Mouse (Mus musculus): Measurements from ENCODE around the gene Tsc22d1. TPM values are rescaled to one million over a fixed set of nuclear protein-coding genes. Genes with fewer than 3 reads are reported as not detected.

The Tsc22d1 gene
- total RNA-seq, 4 experiments from 2014 or later: 102 to 145 (median 124) TPM

DNA sequence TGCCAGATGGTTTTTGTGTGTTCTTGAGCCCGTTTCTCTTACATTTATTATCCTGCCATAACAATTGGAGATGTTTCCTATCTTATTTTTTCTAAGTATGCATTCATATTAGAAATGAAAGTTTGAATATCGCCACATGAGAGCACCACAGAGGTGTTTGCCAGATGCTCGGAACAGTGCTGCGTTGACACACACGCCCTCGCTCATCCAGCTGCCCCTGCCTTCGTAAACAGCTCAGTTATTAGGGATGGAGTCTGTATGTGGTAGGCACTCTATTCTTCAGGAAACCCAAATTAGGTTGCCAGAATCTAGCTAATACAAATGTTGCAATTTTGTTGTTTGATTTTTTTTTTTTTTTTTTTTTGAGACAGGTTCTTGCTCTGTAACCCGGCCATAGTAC is 18.1 kb downstream of the Tsc22d1 start:
- DNase-seq (ENCODE audit: low spot score in 2 of 2): no peak

DNA sequence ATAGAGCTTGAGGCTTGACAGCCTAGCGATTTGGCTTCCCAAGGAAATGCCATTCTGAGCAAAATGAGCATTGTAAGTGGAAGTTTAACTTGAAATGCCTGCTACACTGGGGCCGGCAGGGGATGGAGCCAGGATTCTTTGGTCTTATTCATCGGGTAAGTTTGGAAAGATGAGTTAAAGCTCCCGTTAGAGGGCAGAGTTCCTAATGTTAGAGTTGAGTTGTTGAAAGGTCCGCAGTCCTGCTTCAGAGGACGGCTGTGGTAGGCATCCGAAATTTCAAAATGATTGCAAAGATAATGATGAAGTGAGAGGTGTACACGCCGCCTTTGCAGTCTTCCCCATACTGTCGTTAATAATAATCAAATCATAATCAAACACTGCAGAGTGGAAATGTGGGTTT is 27.4 kb downstream of the Tsc22d1 start:
- no peak for DNase-seq (ENCODE audit: low spot score in 2 of 2)

DNA sequence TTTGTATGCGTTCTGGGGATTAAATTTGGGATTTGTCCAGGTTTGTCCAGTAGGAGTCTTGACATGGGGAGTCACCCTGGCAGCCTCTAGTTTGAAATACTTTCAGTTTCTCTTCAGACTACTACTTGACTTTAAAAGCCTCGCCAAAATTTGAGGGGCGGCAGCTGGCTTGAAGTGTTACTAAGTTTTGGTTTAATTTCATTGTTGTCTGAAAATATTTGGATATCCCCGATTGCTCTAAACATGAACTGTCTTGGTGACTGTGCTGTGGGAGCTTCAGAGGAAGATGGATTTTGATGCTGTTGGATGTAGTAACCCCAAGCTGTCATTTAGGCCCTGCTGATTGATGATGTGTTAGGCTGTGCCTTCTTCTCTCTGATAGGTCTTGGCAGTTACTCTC is 34.2 kb downstream of the Tsc22d1 start:
- DNase-seq (ENCODE audit: low spot score in 2 of 2): no peak

DNA sequence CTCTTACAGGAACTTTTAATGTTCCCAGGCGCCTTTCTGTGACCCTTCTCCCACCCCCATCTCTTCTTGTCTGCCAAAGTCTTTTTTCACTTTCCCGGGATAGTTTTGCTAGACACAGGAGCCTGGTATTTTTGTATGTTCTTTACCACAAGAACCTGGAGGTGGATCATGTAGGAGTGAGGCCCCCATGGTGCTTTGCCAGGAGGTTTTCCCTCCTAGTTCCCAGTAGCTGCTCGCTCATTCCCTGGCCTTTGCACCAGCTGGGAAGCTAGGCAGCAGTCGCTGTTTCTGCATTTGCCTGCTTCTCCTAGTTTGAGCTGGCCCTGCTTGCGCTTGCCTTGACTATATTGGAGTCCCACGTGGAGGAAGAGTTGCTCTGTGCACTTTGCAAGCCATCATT is 36.2 kb downstream of the Tsc22d1 start:
- DNase-seq (ENCODE audit: low spot score in 2 of 2): no peak

DNA sequence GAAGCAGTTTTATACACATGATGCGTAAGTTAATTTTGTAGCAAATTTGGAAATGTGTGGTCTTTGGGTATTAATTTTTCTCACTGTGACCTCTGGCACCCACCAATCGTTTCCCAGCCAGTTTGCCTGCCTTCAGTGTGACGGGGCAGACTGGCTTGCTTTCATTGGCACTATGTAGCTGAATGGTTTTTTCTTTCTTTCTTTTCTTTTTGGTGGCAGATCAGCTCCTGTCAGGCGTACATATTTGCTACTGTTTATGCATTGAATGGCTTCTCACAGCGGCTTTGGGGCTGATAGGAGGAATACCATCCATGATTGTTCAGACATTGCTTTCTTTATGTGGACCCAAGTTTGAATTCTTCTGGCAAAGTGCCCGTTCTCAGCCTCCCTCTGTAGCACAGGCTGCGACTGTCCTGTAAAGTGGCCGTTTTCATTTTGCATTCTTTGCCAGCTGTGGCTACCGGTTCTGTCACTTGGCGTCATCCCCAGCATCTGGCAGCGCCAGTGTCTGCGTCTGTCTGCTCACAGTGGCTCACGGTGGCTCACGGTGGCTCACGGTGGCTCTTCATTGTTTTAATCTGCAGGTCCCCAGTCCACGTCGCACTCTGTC is 38.1 kb downstream of the Tsc22d1 start:
- DNase-seq (ENCODE audit: low spot score in 2 of 2): no peak

DNA sequence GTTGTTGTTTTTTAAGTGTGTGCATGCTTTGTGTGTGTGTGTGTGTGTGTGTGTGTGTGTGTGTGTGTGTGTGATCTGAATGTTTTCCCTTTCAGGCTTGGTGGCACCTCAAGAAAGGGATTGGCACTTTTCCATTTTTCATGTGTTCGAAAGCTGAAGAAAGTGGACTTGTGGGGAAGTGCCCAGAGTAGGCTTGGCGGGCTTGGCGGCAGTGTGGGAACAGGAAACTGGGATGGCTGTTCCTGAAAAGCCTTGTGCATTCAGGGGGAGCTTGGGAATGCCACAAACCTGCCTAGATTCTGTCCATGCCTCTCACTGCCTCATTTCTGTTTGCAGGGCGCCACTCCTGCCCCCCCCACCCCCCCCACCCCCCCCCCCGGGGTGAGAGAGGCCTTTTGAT is 39.9 kb downstream of the Tsc22d1 start:
- no peak for DNase-seq (ENCODE audit: low spot score in 2 of 2)

DNA sequence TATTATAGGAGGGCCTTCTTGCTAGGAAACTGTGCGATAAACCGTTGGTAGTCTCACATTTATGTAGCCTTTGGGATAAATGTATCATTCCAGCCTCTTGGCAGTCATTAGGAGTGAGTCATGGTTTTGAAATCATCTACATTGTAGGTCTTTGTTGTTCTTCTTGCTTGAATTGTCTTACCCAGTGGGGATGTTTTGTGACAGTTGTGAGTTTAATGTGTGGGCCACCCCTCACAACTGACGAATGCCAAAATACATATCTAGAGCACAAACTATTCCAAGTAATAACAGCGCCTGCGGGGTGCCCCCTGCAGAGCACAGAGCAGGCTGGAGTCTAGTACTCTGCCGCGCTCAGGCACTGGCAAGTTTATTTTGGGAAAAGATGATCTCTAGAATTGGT is 40.4 kb downstream of the Tsc22d1 start:
- no peak for DNase-seq (ENCODE audit: low spot score in 2 of 2)

DNA sequence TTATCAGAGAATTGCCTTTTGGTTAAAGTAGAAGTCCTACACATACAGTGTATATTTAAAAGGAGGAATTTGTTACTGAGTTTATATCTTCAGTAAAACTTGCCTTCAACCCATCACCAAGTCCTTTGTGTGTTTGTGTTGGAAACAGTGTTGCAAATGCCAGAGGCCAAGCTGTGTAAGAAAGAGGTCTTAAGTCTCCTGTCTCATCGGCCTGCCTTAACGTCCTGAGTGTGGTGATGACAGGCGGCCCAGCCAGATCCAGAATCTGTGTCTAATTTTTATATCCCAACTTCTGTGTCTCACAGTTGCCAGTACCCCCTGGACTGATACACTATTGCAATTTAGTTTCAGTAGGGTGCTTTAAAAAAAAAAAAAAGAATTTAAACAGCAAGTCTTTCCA is 42.9 kb downstream of the Tsc22d1 start:
- DNase-seq (ENCODE audit: low spot score in 2 of 2): no peak

DNA sequence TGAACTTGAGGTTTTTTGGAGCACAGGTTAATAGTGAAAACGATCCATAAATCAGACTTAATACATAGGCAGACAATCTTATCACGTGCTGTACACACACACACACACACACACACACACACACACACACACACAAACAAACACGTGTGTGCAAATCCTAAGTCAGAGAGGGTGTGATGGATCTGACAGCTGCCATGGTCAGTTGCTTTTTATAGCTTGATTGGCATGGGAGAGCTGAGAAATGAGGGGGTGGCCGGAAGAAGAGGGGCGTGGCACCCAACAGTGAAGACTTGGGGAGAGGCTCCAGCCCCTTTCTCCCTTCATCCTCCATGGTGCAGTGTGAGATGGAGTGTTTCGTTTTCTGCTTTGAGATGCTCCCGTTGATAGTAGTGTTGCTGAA is 45.4 kb downstream of the Tsc22d1 start:
- DNase-seq (ENCODE audit: low spot score in 2 of 2): peak in 1 of 2 experiments; percentile 24

DNA sequence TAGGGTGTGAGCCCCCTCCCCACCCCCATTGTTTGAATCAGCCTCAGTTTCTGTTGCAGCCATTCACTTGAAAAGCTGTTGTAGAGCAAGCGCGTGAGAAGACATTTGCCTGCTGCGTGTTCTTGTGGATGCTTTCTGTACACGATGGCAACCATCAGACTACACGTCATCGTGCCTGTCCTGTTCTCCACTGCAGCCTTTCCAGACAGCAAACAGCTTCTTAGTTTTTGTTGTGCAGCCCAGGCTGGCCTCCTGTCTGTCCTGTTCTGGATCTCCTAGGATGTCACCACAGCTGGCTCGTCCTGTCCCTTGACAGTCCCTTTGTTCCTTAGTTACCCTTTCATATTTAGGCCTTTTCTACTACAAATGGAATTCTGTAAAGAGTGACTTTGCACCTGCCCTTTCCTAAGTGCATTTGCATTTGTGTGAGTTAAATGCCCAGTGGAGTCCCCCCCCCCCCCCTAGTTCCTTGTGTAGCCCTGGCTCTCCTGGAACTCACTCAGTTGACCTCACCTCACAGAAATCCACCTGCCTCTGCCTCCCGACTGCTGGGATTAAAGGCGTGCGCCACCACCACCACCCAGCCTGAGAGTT is 46.5 kb downstream of the Tsc22d1 start:
- DNase-seq (ENCODE audit: low spot score in 2 of 2): no peak

DNA sequence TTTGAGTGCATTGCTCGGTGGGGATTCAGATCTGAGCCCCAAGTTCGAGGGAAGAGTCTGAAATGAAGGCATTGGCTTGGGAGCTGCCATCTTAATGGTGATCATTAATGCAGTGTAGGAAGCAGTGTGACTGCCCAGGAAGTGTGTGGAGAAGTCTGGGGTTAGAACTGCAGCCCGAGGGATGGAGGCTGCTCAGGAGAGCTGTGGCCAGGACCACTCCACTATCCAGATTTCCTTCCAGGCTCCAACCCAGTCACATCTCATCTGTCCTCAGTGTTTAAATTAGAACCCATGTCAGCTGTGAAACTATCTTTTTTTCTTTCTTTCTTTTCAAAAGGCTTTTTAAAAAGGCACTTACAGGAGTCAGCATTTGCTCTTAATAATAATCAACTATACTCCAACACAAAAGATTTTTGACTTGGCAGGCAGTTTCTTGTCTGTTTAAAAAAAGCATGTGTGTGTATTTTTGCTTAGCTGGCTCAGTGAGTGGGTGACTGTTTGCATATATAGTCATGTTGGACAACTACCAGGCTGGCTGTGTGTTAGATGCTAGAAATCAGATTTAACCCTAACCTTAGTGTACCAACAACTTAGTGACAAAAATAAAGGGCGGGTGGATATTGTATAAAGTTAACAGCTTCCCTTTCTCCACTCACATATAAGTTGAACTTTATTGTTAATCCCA is 48.8 kb downstream of the Tsc22d1 start:
- DNase-seq (ENCODE audit: low spot score in 2 of 2): no peak

DNA sequence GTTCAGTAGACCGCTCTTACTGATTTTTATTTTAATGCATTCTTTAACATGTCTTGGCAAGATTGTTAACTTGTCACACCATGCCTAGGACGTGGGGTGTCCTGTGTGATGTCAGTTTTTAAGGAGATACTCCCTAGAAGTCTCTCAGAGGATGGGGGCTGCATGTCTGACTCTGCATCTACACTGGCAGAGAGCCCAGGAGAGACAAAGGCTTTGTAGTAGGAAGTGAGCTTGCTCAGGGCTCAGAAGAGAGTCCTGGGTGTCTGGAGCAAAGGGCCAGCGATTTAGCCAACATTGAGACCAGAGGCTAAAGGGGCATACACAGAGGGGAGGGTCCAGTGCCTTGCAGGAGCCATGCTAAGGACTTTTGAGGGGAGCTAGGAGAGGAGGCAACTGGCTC is 50.2 kb downstream of the Tsc22d1 start:
- no peak for DNase-seq (ENCODE audit: low spot score in 2 of 2)

DNA sequence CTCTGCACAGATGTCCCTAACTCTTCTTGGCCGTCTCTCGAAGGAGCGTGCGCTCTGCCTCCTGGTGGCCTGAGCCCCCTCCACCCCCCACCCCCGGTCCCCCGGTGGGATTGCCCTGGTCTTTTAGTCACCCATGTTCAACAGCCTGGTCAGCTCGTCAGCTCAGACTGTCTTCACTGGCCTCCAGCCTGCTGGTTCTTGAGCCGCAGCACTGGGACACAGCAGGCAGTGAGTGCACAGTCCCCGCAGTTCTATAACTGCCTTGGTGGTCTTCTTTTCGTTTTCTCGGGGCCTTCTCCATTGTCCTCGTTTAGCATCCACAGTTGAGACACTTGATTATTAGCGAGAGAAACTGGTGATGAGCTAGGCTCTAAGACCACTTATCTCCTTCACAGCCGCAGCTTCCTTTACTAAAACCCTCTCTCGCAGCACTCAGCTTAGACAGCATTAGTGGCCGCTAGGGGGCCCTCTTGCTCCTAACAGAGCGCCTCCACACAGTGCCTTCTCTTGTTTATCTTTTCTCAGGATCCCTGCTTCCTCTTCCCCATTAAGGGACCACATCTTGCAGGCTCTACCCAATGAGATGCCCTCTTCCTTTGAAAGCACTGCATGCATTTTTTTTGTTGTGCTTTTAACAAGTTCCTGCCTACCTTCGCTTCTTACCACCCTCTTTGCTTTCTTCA is 52.0 kb downstream of the Tsc22d1 start:
- peak; percentile 38 to 52 for DNase-seq (ENCODE audit: low spot score in 2 of 2)

DNA sequence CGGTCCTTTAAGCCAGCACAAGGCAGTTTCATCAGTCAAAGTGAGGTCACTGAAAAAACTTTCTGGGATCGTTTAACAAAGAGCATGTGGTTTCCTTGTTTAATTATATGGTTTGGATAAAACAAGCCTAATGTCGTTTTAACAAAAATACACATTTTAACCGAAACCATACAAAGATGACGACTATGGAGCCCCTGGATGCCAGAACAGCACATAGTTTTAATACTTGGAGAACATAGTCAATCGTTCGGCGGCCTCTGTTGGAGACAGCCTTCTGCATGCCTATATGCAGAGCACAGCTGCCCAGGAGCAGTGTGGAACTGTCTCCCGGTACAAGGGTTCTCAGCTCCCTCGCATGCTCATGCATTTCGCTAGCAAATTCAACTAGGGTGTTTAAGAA is 53.2 kb downstream of the Tsc22d1 start:
- no peak for DNase-seq (ENCODE audit: low spot score in 2 of 2)

DNA sequence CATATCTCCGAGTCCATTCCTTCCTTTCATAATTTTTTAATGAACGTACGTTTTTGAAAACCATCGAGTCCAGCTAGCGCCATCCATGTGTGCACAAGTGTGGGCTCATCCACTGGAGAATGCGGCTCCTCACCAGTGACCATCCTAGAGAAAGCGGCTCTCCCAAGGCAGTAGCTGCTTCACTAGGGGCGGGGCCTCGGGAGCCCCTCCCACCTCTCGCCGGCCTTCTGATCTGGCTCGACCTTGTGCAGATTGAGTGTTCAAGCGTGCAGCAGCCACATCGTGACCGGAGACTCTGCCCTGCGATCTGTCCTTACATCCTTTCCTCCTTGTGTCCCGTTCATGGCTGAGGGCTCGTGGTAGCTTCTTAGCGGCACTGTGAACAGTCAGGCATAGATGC is 56.5 kb downstream of the Tsc22d1 start:
- no peak for DNase-seq (ENCODE audit: low spot score in 2 of 2)

DNA sequence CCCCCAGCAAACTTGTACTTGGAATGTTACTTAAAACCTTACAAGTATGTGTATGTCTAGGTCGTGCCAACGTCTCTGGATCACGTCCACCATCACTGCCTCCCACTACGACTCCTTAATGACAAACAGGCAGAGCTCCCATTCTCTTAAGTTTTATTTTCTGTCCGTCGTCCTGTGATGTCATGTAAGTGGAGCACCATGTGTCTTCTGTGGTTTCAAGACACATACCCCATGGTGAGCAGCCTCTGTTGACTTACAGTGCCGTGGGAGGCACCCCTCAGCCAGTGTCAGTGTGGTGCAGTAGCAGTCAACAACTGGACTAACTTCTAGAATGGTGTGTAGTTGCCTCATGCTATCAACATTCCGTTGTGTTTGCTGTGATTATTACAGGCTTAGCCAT is 57.7 kb downstream of the Tsc22d1 start:
- DNase-seq (ENCODE audit: low spot score in 2 of 2): no peak

DNA sequence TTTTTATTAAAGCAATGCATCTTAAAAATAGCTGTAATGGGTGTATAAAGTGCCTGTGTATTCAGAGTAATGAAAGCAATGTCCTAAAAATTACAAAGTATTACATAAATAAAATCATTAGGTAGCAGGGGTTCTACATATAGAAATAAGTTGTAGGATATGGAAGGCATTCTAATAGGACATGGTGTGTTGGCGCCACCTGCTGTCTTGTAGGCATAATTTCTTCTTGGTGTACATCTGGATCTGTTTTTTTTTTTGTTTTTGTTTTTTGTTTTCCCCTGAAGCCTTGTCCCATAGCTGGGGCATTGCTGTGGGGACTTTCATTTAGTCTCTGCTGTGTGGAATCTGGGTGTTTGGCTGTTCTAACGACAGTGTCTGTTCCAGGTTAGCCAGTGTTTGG is 58.6 kb downstream of the Tsc22d1 start:
- DNase-seq (ENCODE audit: low spot score in 2 of 2): peak in 1 of 2 experiments; percentile 34

DNA sequence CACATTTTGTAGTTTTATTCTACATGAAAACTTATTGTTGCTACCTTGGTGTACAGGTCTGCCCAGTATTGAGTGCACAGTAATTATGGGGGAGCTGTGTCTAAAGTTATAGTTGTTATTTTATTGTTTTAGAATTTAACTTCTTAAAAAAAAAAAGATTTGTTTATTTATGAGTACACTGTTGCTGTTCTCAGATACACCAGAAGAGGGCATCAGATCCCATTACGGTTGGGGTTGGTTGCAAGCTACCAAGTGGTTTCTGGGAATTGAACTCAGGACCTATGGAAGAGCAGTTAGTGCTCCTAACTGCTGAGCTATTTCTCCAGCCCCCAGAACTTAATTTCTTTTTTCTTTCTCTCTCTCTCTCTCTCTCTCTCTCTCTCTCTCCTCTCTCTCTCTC is 59.4 kb downstream of the Tsc22d1 start:
- DNase-seq (ENCODE audit: low spot score in 2 of 2): no peak

DNA sequence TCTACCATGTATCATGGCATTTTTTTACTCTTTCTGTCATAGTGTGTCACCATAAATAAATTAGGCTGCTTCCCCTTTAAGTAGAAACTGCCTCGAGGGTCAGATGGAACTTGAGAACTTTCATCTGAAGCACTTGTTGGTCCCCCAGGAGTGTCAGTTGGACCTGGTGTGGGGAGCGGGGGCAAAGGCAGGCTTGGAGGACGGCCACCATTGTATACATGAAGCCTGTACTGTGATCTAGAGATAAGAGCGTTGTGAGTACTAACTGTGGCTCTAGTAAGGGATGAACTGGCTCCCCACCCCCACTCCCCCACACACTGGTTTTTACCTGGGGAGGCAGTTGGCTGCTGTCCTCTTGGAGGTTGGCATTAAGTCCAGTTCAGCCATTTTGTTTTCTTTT is 62.0 kb downstream of the Tsc22d1 start:
- DNase-seq (ENCODE audit: low spot score in 2 of 2): no peak

DNA sequence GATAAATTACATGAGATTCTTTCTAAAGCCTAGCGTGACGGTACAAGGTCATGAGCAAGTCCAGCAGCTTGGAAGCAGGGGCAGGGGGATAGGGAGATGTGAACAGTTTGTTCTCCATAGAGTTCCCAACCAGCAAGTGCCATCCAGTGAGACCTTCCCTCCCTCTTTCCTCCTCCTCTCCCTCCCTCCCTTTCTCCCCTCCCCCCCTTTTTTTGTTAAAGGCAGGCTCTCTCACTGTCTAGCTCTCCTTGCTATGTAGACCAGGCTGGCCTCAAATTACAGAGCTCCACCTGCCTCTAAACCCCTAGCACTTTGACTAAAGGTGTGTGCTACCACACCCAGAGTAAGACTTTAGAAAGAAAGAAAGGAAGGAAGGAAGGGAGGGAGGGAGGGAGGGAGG is 63.3 kb downstream of the Tsc22d1 start:
- DNase-seq (ENCODE audit: low spot score in 2 of 2): no peak

DNA sequence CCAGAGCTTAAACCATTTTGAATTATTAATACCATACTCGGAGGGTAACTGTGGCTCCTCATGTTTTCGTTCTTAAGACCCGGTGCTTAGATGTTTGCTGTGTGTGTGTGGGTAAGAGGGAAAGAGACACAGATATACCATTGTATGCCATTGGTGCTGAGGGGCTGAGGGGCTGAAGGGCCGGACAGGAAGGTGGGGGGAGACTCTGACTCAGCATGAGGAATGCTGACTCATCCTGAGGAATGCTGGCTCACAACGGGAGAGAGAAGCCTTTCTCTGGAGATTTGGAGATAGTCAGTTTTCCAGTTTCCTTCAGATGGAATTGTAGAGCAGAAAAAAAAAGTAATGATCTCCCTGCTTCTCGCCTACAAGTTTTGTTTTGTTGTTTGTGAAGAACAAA is 63.9 kb downstream of the Tsc22d1 start:
- DNase-seq (ENCODE audit: low spot score in 2 of 2): no peak

DNA sequence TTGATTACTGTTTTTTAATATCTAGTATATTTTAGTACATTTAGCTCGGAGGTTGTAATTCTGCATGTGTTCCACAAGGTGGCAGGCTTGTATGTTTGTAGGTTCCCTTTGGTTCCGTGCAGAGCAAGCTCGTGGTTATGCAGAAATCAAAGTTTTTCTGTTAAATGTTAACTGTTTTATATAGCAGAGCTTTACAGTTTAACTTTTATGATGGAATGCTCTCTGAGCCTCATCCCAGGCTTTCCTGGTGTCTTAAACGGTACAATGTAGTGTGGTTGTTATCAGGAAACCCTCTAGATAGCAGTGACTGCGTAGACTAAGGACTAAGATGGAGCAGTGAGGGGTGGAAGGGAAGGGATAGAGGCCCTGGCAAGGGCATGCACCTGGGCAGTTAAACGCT is 65.1 kb downstream of the Tsc22d1 start:
- DNase-seq (ENCODE audit: low spot score in 2 of 2): no peak

DNA sequence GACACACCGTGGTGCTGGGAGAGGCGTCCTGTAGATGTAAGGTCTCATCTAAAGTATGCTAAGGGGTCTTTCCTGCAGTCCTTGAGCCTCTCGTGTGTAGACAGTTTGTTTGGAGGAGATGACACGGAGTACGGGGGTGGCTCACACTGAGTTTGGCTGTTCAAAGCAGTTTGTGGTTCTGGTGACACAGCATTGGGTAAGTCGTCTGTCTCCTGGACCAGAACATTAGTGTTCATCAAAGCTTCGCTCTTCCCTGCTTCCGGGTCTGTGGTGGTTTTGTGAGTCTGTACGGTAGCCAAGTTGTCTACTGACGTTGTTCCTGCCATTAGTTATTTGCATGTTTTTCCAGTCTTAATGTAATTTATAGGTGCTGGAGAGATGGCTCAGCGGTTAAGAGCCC is 65.7 kb downstream of the Tsc22d1 start:
- DNase-seq (ENCODE audit: low spot score in 2 of 2): no peak
